Mouse (Mus musculus) inflammation-experienced regulatory T-cells, adult 6 months (primary cell): ENCODE measurements at regions not wholly inside any gene's neighbourhood (a gene's known extent, or its start where the extent isn't known, plus 50 kb on each side); places are given as distances from the start of the nearest gene placed in this dataset.
A peak's percentile ranks its signal among the peaks of the same experiment; 100 is the strongest.

Source experiments
- ATAC-seq: one replicate; pipeline ENCODE4 v1.8.0; 2017

- peak; percentile 65 for ATAC-seq
Measured at GRCm38 (mm10) chr2:128499575-128500184, 91.3 kb upstream of the Spdye4c start.

DNA sequence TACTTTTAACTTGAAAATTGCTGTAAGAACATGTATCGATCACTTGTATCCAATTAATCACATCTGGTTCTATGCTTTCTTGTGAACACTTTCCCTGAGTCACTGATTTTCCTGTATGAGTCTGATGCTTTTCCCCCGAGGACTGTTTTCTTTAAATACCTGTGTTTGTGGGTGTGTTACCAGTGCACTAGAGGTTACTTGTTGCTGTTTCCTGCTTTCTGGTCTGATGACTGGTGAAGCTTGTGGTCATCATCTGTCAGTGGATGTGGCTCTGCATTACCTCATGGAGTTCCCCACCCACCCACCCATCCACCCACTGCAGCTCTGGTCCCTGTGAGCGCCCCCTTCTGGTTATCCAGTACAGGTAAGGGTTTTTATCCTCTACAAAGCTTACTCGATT, 88.3 kb upstream of the Spdye4c start:
- peak; percentile 34 for ATAC-seq

- ATAC-seq: no peak
Measured at GRCm38 (mm10) chr2:128503136-128503935, 87.7 kb upstream of the Spdye4c start.

GRCm38 (mm10) chr2:128507591-128508243, 83.3 kb upstream of the Spdye4c start:
- no peak for ATAC-seq

DNA sequence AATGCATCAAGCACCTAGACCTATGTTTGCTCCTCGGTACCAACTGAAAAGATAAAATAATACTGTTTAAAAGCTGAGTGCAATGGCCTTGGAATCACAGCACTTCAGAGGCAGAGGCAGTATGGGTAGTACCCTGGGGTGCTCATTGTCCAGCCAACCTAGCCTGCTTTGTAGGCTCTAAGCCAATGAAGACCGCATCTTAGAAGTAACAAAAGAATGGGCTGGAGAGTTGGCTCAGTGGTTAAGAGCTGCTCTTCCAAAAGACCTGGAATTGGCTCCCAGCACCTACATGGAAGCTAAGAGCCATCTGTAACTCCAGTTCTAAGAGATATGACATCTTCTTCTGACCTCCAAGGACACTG, 82.8 kb upstream of the Spdye4c start:
- no peak for ATAC-seq

DNA sequence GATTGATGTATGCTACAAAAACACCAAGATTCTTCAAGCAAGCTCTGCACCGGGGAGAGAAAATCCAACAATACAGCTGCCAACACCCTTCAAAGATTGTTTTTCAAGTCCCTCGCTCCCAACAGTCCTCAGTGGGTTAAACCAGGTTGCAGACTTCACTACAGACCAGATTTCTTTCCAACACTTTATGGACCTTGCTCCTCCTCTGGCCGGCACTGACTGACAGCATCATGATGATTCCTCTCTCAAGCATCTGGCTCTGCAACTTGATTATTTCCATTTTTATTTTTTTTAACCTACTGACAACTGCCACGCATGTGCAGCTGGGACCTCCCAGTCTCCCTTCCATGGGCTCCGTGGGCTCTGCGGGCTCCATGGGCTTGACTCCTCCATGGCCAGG, 79.7 kb upstream of the Spdye4c start:
- ATAC-seq: no peak

DNA sequence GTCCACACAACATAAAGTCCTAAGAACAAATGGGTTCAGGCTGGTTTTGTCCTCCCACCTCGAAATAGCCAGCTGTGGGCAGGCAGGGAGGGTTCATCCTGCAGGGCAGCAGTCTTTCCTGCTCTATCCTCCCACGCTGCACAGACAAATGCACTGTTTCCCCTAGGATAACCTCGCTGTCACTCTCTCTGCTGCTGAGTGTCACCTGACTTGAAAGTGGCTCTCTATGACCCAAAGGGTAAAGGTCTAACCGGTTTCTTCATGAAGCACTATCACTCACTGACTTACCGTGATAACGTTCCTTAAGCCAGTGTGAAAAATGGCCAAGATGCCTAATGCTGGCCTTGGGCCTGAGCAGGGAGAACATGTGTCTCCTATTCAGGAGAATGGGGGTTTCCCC, 78.2 kb upstream of the Spdye4c start:
- ATAC-seq: no peak

DNA sequence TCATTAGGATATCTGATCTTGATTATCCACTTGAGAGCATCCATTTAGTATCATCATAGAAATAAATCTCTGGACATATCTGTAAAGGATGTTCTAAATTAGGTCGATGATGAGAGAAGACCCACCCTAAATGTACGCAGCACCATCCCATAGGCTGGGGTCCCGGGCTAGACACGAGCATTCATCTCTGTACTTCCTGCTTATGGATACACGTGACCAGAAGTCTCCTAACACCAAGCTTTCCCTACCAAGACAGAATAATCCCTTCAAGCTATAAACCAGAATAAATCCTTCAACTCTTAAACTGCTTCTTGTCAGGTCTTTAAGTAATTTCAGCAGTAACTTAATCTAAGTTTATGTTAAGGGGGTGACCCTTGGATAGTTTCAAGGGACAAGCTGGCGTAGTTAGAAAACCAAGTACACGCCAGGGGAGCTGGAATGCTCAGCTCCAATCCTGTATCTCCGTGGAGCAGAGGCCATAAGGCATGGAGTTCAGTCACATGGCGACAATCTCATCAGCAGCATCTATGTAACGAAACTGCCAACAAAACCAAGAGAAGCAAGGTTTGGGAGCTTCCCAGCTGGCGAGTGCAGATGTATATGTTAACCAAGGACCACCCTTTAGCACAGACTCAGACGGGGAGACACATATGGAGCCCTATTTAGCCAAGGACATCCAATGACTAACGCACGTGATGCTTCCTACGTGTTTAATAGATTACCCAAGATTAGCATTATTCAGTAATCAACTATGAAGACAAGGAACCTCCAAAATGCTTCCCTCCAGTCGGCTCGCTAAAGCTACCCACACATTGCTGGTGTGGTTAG, 76.3 kb upstream of the Spdye4c start:
- ATAC-seq: no peak

DNA sequence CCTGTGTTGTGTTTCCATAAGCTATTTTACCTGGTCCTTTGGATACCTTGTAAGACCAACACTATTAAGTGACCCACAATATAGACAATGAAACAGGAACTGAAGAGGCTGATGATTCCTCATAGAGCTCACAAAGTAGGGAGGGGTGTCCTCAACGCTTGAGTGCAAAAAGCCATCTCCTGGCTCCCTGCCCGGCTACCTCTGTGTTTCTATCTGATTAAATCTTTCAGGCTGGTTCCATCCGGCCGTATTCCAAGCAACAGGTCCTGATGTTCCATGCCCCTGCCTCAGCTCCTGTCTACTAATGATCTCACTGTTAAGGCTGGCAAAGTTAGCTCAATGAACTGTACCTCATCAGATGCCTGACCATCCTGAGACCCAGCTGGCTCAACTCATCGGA, 75.3 kb upstream of the Spdye4c start:
- ATAC-seq: no peak

- ATAC-seq: peak; percentile 38
Measured at GRCm38 (mm10) chr2:128516694-128517093, 74.3 kb upstream of the Spdye4c start.

GRCm38 (mm10) chr2:128518142-128518541, 72.9 kb upstream of the Spdye4c start:
- ATAC-seq: no peak

DNA sequence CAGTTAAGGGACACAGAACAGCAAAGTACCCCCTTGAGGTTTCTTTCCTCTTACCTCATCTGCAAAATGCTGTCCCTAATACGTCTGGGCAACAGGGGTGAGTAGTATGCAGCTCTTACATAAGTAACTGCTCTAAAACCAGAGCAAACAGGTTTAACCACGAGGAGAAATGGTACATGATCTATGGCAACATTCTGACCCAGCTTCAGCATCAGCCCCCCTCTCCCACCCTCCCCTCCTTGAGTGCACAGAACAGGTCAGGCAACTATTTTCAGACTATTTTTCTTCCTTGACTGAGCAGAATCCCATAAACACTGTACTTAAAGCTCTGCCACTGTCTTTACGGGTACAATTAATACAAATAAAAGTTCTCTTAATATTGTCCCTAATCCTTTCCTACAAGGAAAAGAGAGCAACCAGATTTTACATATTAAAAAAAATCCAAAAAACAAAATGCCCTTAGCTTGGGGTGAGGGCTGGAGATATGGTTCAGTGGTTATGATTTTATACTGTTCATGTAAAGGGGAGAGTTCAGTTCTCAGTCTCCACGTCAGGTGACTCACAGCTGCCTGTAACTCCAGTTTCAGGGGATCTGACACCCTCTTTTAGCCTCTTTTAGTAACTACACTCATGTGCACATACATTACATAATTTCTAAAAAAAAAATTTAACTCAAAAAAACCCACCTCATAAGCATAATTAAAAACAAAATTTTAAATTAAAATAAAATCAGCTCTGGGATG, 69.1 kb upstream of the Spdye4c start:
- ATAC-seq: no peak

DNA sequence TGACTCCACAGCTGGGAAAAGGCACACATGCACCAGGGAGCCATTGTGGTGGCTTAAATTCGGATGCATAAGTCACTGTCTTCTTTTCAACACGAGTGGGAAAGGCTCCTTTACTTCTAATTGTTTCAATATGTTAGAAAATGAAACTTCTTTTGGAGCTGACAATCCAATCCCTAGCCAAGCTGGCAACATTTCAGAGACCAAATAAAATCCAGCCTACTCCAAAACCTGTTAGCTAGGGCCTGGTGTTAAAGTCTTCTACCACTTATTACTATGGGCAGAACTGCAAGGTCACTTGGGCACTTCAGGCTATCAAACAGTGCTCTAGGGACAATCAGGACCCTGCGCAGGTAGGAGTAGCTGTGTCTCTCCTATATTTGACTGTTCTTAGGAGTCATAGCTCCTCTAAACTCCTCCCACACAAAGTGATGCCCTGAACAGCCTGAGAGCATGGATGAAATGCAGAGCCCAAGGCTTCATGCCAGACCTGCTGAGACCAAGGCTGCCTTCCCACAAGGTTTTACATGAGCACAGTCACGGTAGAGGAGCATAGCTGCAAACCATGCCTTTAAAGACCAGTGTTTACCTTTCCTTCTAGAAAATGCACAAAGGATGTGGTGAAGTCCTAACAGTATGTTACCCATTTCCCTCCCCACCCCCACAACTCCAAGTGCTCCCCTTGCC, 67.4 kb upstream of the Spdye4c start:
- ATAC-seq: no peak

DNA sequence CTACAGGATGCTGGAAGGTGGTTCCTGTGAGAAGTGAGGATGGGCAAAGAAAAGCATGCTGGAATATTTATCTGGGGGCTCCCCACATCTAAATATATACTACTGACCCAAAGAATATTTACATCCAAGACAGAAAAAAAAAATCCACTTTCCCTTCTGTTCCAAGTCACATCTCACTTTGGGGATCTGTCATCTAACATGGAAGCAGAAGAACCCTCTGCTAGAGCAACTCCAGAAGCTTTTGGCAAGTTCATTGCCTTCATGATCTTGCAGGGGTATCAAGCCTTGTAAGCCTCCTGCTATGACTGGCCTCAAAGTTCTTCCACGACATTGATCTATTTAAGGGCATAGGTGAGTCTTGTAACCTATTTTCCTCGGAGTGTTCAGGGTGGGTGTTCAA, 64.9 kb upstream of the Spdye4c start:
- no peak for ATAC-seq

DNA sequence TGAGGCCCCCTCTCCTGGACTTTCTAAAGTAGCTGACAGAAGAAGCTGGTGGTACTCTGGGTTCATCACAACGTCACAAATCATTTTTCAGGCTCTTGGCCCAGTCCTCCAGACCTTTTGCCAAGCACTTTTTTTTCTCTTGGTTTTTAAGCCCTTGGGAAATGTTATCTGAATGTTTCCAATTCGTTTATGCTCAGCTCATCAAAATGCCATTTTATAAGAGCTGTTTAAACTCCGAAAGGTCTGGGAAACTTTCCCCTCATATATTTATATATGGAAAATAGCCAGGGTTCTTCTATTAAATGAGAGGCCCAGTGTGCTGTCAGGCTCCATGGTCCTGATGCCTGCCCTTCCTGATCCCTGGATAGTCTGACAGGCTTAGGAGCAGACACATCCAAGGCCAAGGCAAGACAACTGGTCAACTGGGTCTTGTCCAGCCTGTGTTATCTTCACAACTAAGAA, 64.1 kb upstream of the Spdye4c start:
- no peak for ATAC-seq

DNA sequence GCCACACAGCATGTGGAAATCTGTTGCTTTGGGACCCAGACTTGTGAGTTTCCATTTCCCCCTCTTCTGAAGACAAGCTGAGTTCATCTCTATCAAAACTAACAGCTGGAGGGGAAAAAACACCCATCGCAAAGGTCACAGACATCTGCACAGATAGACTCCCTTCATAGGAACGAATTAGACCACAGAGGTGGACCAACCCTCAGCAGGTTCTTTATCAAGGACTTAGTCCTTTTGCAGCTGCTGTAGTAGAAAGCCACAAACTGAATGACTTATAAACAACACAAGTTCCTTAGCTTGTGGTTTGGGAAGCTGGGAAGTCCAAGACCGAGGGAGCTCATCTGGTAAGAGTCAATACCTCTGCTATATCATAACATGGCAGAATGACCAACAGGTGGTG, 54.7 kb upstream of the Spdye4c start:
- ATAC-seq: no peak

DNA sequence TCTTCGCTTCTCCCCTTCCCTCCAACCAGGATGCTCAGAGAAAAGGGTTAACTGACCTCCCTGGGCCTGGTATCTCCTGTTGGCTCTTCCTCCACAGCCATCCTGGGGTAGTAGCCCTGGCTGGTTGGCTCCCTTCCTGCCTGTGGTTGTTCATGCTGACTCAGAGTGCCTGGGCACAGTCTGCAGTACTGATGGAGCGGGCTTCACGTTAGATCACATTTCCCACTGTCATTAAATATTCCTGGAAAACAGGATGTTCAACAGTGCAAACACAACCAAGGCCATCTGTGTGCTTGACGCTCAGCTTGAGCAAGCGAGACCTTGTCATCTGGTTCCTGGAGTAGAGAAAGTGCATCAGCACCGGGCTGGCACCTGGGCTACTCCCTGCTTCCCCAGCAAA, 53.6 kb upstream of the Spdye4c start:
- no peak for ATAC-seq

DNA sequence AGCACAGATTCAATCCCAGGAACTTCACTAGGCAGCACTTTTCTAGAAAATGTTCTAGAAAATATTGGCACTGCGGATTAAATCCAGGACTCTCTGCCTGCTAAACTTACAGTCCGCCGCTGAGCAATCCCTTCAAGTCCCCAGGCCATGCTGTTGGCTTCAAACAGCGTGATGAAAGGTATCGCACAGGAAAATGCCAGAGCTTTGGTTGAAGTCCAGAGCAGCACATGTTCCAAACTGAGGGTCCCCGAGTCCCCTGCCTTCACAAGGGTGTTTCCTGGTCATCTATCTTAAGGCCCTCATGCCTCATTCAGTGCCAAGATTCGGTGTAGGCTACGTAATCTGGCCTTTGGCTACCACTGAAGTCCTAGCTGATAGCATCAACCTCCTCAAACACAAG, 52.3 kb upstream of the Spdye4c start:
- ATAC-seq: no peak
